Mouse (Mus musculus): Measurements from ENCODE around the gene Grin2b. TPM values are rescaled to one million over a fixed set of nuclear protein-coding genes. Genes with fewer than 3 reads are reported as not detected.

Gene Grin2b
- polyA plus RNA-seq, 1 experiment from 2014 or later = 0.12 TPM

GRCm38 (mm10) chr6:135863965-135864364 is 309.3 kb downstream of the Grin2b start:
- Histone ChIP-seq H3K9me3 (ENCODE audit: control insufficient read depth, low read length) (no peaks in the 10 kb centered on the region), H3K4me2 (ENCODE audit: low read length) (no peak overlapping the region), H3K4me1 (ENCODE audit: control insufficient read depth in 2 of 2, insufficient read depth in 2 of 2, low read length in 2 of 2) (no peaks in the 10 kb centered on the region), H3K36me3 (ENCODE audit: control insufficient read depth, insufficient read depth, low read length) (no peaks in the 10 kb centered on the region), H3K27me3 (ENCODE audit: control insufficient read depth, insufficient read depth, low read length) (no peaks in the 10 kb centered on the region), H3K27ac (replicated peaks in 1 of 2; ENCODE audit: control insufficient read depth in 1 of 2, insufficient read depth in 1 of 2, low read depth in 2 of 2, low read length in 2 of 2) (no peak overlapping the region), H3K9ac (ENCODE audit: low read length) (no peak overlapping the region), H3K4me3 (ENCODE audit: control insufficient read depth in 1 of 2, insufficient read depth in 1 of 2, low read depth in 1 of 2, low read length in 2 of 2) (no peak overlapping the region)
- ATAC-seq (ENCODE audit: insufficient number of reproducible peaks, insufficient read depth, low FRiP score, low read depth) = no peak
- WGBS = 77% methylated on average over 5 of the region's 5 CpGs

- Histone ChIP-seq H3K9ac (ENCODE audit: low read length) (no peak overlapping the region), H3K9me3 (ENCODE audit: control insufficient read depth, low read length) (no peaks in the 10 kb centered on the region), H3K27ac (replicated peaks in 1 of 2; ENCODE audit: control insufficient read depth in 1 of 2, insufficient read depth in 1 of 2, low read depth in 2 of 2, low read length in 2 of 2) (no peak overlapping the region), H3K27me3 (ENCODE audit: control insufficient read depth, insufficient read depth, low read length) (no peaks in the 10 kb centered on the region), H3K36me3 (ENCODE audit: control insufficient read depth, insufficient read depth, low read length) (no peaks in the 10 kb centered on the region), H3K4me1 (ENCODE audit: control insufficient read depth in 2 of 2, insufficient read depth in 2 of 2, low read length in 2 of 2) (no peaks in the 10 kb centered on the region), H3K4me3 (ENCODE audit: control insufficient read depth in 1 of 2, insufficient read depth in 1 of 2, low read depth in 1 of 2, low read length in 2 of 2) (no peak overlapping the region), H3K4me2 (ENCODE audit: low read length) (no peak overlapping the region)
- no peak for ATAC-seq (ENCODE audit: insufficient number of reproducible peaks, insufficient read depth, low FRiP score, low read depth)
- 50% methylated on average over 8 of the region's 8 CpGs for WGBS
Measured at GRCm38 (mm10) chr6:135859502-135859901, 313.8 kb downstream of the Grin2b start.

DNA sequence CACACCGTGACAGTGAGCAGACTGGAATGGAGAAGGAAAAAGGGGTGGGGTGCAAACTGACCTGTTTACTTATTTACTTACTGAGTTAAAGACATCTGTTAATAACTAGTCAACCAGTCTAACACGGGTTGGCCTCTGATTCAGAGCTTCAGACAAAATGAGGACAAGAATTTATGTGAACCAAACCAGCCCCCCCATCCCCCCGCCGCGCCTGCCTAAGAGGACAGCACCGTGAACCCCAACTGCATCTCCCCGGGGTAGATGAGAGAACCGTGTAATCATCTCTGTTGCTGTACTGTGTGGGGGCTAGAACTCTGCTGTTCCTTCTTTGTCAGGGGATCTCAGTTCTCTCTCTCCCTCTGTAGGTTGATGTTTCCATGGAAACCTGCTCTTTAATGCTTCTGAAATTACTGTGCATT is 319.1 kb downstream of the Grin2b start:
- no peak for ATAC-seq (ENCODE audit: insufficient number of reproducible peaks, insufficient read depth, low FRiP score, low read depth)
- no peak overlapping the region for H3K9ac ChIP-seq (ENCODE audit: low read length)
- H3K27me3 ChIP-seq (ENCODE audit: control insufficient read depth, insufficient read depth, low read length) = no peaks in the 10 kb centered on the region
- no peaks in the 10 kb centered on the region for H3K9me3 ChIP-seq (ENCODE audit: control insufficient read depth, low read length)
- H3K4me1 ChIP-seq (ENCODE audit: control insufficient read depth in 2 of 2, insufficient read depth in 2 of 2, low read length in 2 of 2) = no peaks in the 10 kb centered on the region
- H3K4me3 ChIP-seq (ENCODE audit: control insufficient read depth in 1 of 2, insufficient read depth in 1 of 2, low read depth in 1 of 2, low read length in 2 of 2) = no peak overlapping the region
- H3K4me2 ChIP-seq (ENCODE audit: low read length) = no peak overlapping the region
- WGBS = 81% methylated on average over 8 of the region's 8 CpGs
- no peaks in the 10 kb centered on the region for H3K36me3 ChIP-seq (ENCODE audit: control insufficient read depth, insufficient read depth, low read length)
- H3K27ac ChIP-seq (replicated peaks in 1 of 2; ENCODE audit: control insufficient read depth in 1 of 2, insufficient read depth in 1 of 2, low read depth in 2 of 2, low read length in 2 of 2) = no peak overlapping the region

DNA sequence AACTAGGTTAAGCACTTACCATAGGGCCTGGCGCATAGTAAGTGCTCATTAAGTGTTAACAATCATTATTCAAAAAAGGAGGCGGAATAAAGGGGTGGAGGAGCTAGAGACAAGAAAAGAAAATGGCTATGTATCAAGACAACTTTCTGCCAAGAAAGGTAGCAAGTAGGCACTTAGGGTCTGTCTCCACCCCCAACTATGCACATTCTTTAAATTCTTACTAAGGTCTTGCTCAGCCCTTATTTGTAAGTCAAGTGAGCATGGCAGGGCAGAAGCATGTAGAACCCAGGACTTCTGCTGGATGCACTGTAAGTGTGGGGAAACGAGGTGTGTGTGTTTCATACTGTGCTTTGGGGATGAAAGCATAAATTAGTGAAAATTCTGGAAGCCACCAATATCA is 329.6 kb downstream of the Grin2b start:
- Histone ChIP-seq H3K27me3 (ENCODE audit: control insufficient read depth, insufficient read depth, low read length) (no peaks in the 10 kb centered on the region), H3K36me3 (ENCODE audit: control insufficient read depth, insufficient read depth, low read length) (no peaks in the 10 kb centered on the region), H3K4me3 (ENCODE audit: control insufficient read depth in 1 of 2, insufficient read depth in 1 of 2, low read depth in 1 of 2, low read length in 2 of 2) (no peak overlapping the region), H3K9me3 (ENCODE audit: control insufficient read depth, low read length) (no peaks in the 10 kb centered on the region), H3K4me1 (ENCODE audit: control insufficient read depth in 2 of 2, insufficient read depth in 2 of 2, low read length in 2 of 2) (no peaks in the 10 kb centered on the region), H3K9ac (ENCODE audit: low read length) (no peak overlapping the region), H3K4me2 (ENCODE audit: low read length) (no peak overlapping the region), H3K27ac (replicated peaks in 1 of 2; ENCODE audit: control insufficient read depth in 1 of 2, insufficient read depth in 1 of 2, low read depth in 2 of 2, low read length in 2 of 2) (no peak overlapping the region)
- no peak for ATAC-seq (ENCODE audit: insufficient number of reproducible peaks, insufficient read depth, low FRiP score, low read depth)
- WGBS = 79% methylated on average over 3 of the region's 3 CpGs

GRCm38 (mm10) chr6:135836353-135836752 is 337.0 kb downstream of the Grin2b start:
- no peak for ATAC-seq (ENCODE audit: insufficient number of reproducible peaks, insufficient read depth, low FRiP score, low read depth)
- Histone ChIP-seq H3K27me3 (ENCODE audit: control insufficient read depth, insufficient read depth, low read length) (no peaks in the 10 kb centered on the region), H3K9ac (ENCODE audit: low read length) (no peak overlapping the region), H3K4me3 (ENCODE audit: control insufficient read depth in 1 of 2, insufficient read depth in 1 of 2, low read depth in 1 of 2, low read length in 2 of 2) (no peak overlapping the region), H3K36me3 (ENCODE audit: control insufficient read depth, insufficient read depth, low read length) (no peaks in the 10 kb centered on the region), H3K4me1 (ENCODE audit: control insufficient read depth in 2 of 2, insufficient read depth in 2 of 2, low read length in 2 of 2) (no peaks in the 10 kb centered on the region), H3K9me3 (ENCODE audit: control insufficient read depth, low read length) (no peaks in the 10 kb centered on the region), H3K27ac (replicated peaks in 1 of 2; ENCODE audit: control insufficient read depth in 1 of 2, insufficient read depth in 1 of 2, low read depth in 2 of 2, low read length in 2 of 2) (no peak overlapping the region), H3K4me2 (ENCODE audit: low read length) (no peak overlapping the region)
- 86% methylated on average over 4 of the region's 4 CpGs for WGBS

- H3K4me1 ChIP-seq (ENCODE audit: control insufficient read depth in 2 of 2, insufficient read depth in 2 of 2, low read length in 2 of 2) = no peaks in the 10 kb centered on the region
- no peaks in the 10 kb centered on the region for H3K36me3 ChIP-seq (ENCODE audit: control insufficient read depth, insufficient read depth, low read length)
- no peak overlapping the region for H3K4me3 ChIP-seq (ENCODE audit: control insufficient read depth in 1 of 2, insufficient read depth in 1 of 2, low read depth in 1 of 2, low read length in 2 of 2)
- ATAC-seq (ENCODE audit: insufficient number of reproducible peaks, insufficient read depth, low FRiP score, low read depth) = no peak
- H3K4me2 ChIP-seq (ENCODE audit: low read length) = no peak overlapping the region
- no peak overlapping the region for H3K27ac ChIP-seq (replicated peaks in 1 of 2; ENCODE audit: control insufficient read depth in 1 of 2, insufficient read depth in 1 of 2, low read depth in 2 of 2, low read length in 2 of 2)
- 60% methylated on average over 5 of the region's 5 CpGs for WGBS
- H3K27me3 ChIP-seq (ENCODE audit: control insufficient read depth, insufficient read depth, low read length) = no peaks in the 10 kb centered on the region
- H3K9me3 ChIP-seq (ENCODE audit: control insufficient read depth, low read length) = no peaks in the 10 kb centered on the region
- no peak overlapping the region for H3K9ac ChIP-seq (ENCODE audit: low read length)
Measured at GRCm38 (mm10) chr6:135833542-135833941, 339.8 kb downstream of the Grin2b start.

DNA sequence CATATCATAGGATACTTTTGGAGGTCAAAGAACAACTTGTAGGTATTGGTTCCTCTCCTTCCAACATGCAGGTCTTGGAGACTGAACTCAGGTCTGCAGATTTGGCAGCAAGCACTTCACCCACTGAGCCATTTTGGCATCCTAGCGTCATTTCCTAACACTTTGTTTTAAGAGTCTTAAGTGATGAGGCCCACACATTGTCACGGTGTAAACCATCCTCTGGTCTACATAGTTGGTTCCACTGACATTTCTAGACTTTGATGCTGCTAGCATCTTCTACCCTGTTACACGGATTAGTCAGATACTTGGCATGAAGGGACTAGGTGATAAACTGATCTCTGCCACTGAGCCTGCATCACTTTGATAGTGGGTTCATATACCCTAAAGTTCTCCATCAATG is 341.3 kb downstream of the Grin2b start:
- no peak for ATAC-seq (ENCODE audit: insufficient number of reproducible peaks, insufficient read depth, low FRiP score, low read depth)
- Histone ChIP-seq H3K27me3 (ENCODE audit: control insufficient read depth, insufficient read depth, low read length) (no peaks in the 10 kb centered on the region), H3K4me3 (ENCODE audit: control insufficient read depth in 1 of 2, insufficient read depth in 1 of 2, low read depth in 1 of 2, low read length in 2 of 2) (no peak overlapping the region), H3K9me3 (ENCODE audit: control insufficient read depth, low read length) (no peaks in the 10 kb centered on the region), H3K27ac (replicated peaks in 1 of 2; ENCODE audit: control insufficient read depth in 1 of 2, insufficient read depth in 1 of 2, low read depth in 2 of 2, low read length in 2 of 2) (no peak overlapping the region), H3K4me1 (ENCODE audit: control insufficient read depth in 2 of 2, insufficient read depth in 2 of 2, low read length in 2 of 2) (no peaks in the 10 kb centered on the region), H3K4me2 (ENCODE audit: low read length) (no peak overlapping the region), H3K36me3 (ENCODE audit: control insufficient read depth, insufficient read depth, low read length) (no peaks in the 10 kb centered on the region), H3K9ac (ENCODE audit: low read length) (no peak overlapping the region)
- WGBS = 65% methylated on average over 3 of the region's 3 CpGs

DNA sequence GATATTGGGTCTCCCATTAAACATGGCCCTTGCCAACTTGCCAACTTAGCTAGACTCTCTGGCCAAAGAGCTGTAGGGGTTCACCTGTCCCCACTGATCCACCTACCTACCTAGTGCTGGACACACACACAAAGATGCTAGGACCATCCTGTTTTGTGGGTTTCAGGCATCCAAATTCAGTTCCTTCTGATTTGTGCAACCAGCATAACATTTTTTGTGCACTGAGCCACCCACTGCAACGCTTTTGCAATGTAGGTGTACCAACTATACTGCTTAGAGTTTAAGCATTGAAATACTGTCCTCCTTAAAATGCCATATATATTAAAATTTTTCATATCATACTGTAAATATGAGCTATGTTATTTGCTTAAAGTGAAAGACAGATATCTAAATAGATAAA is 342.3 kb downstream of the Grin2b start:
- Histone ChIP-seq H3K27me3 (ENCODE audit: control insufficient read depth, insufficient read depth, low read length) (no peaks in the 10 kb centered on the region), H3K9ac (ENCODE audit: low read length) (no peak overlapping the region), H3K36me3 (ENCODE audit: control insufficient read depth, insufficient read depth, low read length) (no peaks in the 10 kb centered on the region), H3K27ac (replicated peaks in 1 of 2; ENCODE audit: control insufficient read depth in 1 of 2, insufficient read depth in 1 of 2, low read depth in 2 of 2, low read length in 2 of 2) (no peak overlapping the region), H3K9me3 (ENCODE audit: control insufficient read depth, low read length) (no peaks in the 10 kb centered on the region), H3K4me1 (ENCODE audit: control insufficient read depth in 2 of 2, insufficient read depth in 2 of 2, low read length in 2 of 2) (no peaks in the 10 kb centered on the region), H3K4me3 (ENCODE audit: control insufficient read depth in 1 of 2, insufficient read depth in 1 of 2, low read depth in 1 of 2, low read length in 2 of 2) (no peak overlapping the region), H3K4me2 (ENCODE audit: low read length) (no peak overlapping the region)
- no peak for ATAC-seq (ENCODE audit: insufficient number of reproducible peaks, insufficient read depth, low FRiP score, low read depth)
- WGBS = 85% methylated on average over 1 of the region's 1 CpGs
